Mouse (Mus musculus) lung, postnatal 0 days (tissue): ENCODE measurements at regions not wholly inside any gene's neighbourhood (a gene's known extent, or its start where the extent isn't known, plus 50 kb on each side); places are given as distances from the start of the nearest gene placed in this dataset.

ENCODE experiments used
- CTCF ChIP-seq: IDR thresholded peaks from 2 replicates; pipeline ENCODE4 v1.5.1; 2016; ENCODE audit warnings: antibody characterized with exemption, mild to moderate bottlenecking
- EP300 ChIP-seq: IDR thresholded peaks from 2 replicates; pipeline ENCODE4 v1.6.1; 2016; ENCODE audit warnings: antibody characterized with exemption, mild to moderate bottlenecking, control low read depth

GRCm38 (mm10) chr17:72691630-72692029 is 87.2 kb upstream of the Alk start:
- TF ChIP-seq CTCF (no peak), EP300 (no peak)
